Mouse (Mus musculus) CH12.LX (cell line): ENCODE measurements at regions not wholly inside any gene's neighbourhood (a gene's known extent, or its start where the extent isn't known, plus 50 kb on each side); places are given as distances from the start of the nearest gene placed in this dataset.

Experiments
- DNase-seq: peaks from one replicate; pipeline ENCODE4 v3.0.0-alpha.2; 2013; ENCODE audit errors: extremely low read depth
- H3K27ac ChIP-seq: 2 replicates; pipeline ENCODE4 v1.5.1; 2012; ENCODE audit warnings: low read depth, mild to moderate bottlenecking, control low read depth, moderate library complexity; ENCODE audit not compliant: insufficient read depth
- H3K27me3 ChIP-seq: replicated peaks from 2 replicates; pipeline ENCODE3; 2012; ENCODE audit warnings: inconsistent platforms
- H3K36me3 ChIP-seq, 2 experiments: replicated peaks in 1 of 2; 2 replicates each; pipeline versions ENCODE3 to v1.6.1; 2012; ENCODE audit warnings: inconsistent platforms in 1 of 2, low read length in 1 of 2, mild to moderate bottlenecking in 1 of 2, mixed read lengths in 1 of 2, moderate library complexity in 1 of 2; ENCODE audit not compliant: control insufficient read depth in 1 of 2, insufficient read depth in 1 of 2
- H3K4me1 ChIP-seq, 2 experiments: 2 replicates each; pipeline ENCODE4 v1.6.1; 2012; ENCODE audit warnings: inconsistent platforms in 1 of 2, moderate library complexity in 1 of 2; ENCODE audit not compliant: insufficient read depth in 2 of 2, control insufficient read depth in 1 of 2
- H3K4me2 ChIP-seq: 2 replicates; pipeline ENCODE4 v1.6.1; 2012; ENCODE audit warnings: low read depth, mild to moderate bottlenecking, control low read depth; ENCODE audit not compliant: poor library complexity, insufficient read depth, severe bottlenecking
- H3K4me3 ChIP-seq, 3 experiments: fragments of 150-350 bp in 1 of 3; sonication (generic) in 1 of 3; replicated peaks in 1 of 3; 2 replicates each; pipeline versions ENCODE3 to v1.5.1; 2011 to 2012; ENCODE audit warnings: low read depth in 2 of 3, low read length in 2 of 3, mild to moderate bottlenecking in 2 of 3, moderate library complexity in 2 of 3, control low read depth in 1 of 3, improper control_type of control experiment in 1 of 3, inconsistent platforms in 1 of 3, mixed read lengths in 1 of 3; ENCODE audit not compliant: poor library complexity in 1 of 3
- H3K79me2 ChIP-seq: replicated peaks from 2 replicates; pipeline ENCODE4 v1.6.1; 2012; ENCODE audit warnings: mild to moderate bottlenecking, moderate library complexity; ENCODE audit not compliant: control insufficient read depth, poor library complexity, insufficient read depth, severe bottlenecking; ENCODE audit errors: extremely low read depth
- H3K9ac ChIP-seq: 2 replicates; pipeline ENCODE4 v1.6.1; 2012; ENCODE audit warnings: low read depth, mild to moderate bottlenecking, control low read depth, moderate library complexity; ENCODE audit not compliant: insufficient read depth
- H3K9me3 ChIP-seq: replicated peaks from 2 replicates; pipeline ENCODE3; 2012; ENCODE audit warnings: low read length, inconsistent platforms, mixed read lengths
- BHLHE40 ChIP-seq: IDR thresholded peaks from 2 replicates; pipeline ENCODE4 v1.6.1; 2011; ENCODE audit warnings: mild to moderate bottlenecking, low read depth, low read length, improper control_type of control experiment
- CHD2 ChIP-seq: IDR thresholded peaks from 2 replicates; pipeline ENCODE4 v1.6.1; 2011; ENCODE audit warnings: low read length, improper control_type of control experiment
- E2F4 ChIP-seq: IDR thresholded peaks from 2 replicates; pipeline ENCODE4 v1.6.1; 2011; ENCODE audit warnings: low read depth, low read length, improper control_type of control experiment; ENCODE audit not compliant: insufficient replicate concordance
- ELF1 ChIP-seq: IDR thresholded peaks from 2 replicates; pipeline ENCODE4 v1.6.1; 2014; ENCODE audit warnings: low read depth, mild to moderate bottlenecking, inconsistent platforms, low read length, improper control_type of control experiment
- EP300 ChIP-seq: IDR thresholded peaks from 2 replicates; pipeline ENCODE4 v1.6.1; 2011; ENCODE audit warnings: low read length, improper control_type of control experiment
- GABPA ChIP-seq: IDR thresholded peaks from 2 replicates; pipeline ENCODE4 v1.6.1; 2012; ENCODE audit warnings: low read depth, low read length, improper control_type of control experiment, inconsistent platforms; ENCODE audit not compliant: insufficient replicate concordance
- HCFC1 ChIP-seq: IDR thresholded peaks from 2 replicates; pipeline ENCODE4 v1.6.1; 2012; ENCODE audit warnings: low read depth, mild to moderate bottlenecking, inconsistent platforms, low read length, improper control_type of control experiment
- JUN ChIP-seq: IDR thresholded peaks from 2 replicates; pipeline ENCODE4 v1.6.1; 2011; ENCODE audit warnings: low read depth, mild to moderate bottlenecking, low read length, improper control_type of control experiment, moderate library complexity; ENCODE audit not compliant: insufficient read depth
- JUND ChIP-seq: conservative IDR thresholded peaks from 2 replicates; pipeline ENCODE4 v1.6.1; 2011; ENCODE audit warnings: low read depth, low read length, improper control_type of control experiment
- MAZ ChIP-seq: IDR thresholded peaks from 2 replicates; pipeline ENCODE4 v1.6.1; 2012; ENCODE audit warnings: low read depth, mild to moderate bottlenecking, inconsistent platforms, low read length, improper control_type of control experiment, moderate library complexity
- MEF2A ChIP-seq: IDR thresholded peaks from 2 replicates; pipeline ENCODE4 v1.6.1; 2014; ENCODE audit warnings: low read depth, mild to moderate bottlenecking, inconsistent platforms, low read length, improper control_type of control experiment, borderline replicate concordance
- NELFE ChIP-seq: IDR thresholded peaks from 2 replicates; pipeline ENCODE4 v1.6.1; 2011; ENCODE audit warnings: low read depth, low read length, improper control_type of control experiment
- NRF1 ChIP-seq: IDR thresholded peaks from 2 replicates; pipeline ENCODE4 v1.6.1; 2014; ENCODE audit warnings: low read depth, mild to moderate bottlenecking, inconsistent platforms, low read length, improper control_type of control experiment, moderate library complexity
- RAD21 ChIP-seq: IDR thresholded peaks from 2 replicates; pipeline ENCODE4 v1.6.1; 2011; ENCODE audit warnings: low read depth, mild to moderate bottlenecking, low read length, improper control_type of control experiment, moderate library complexity
- SIN3A ChIP-seq: IDR thresholded peaks from 2 replicates; pipeline ENCODE4 v1.6.1; 2012; ENCODE audit warnings: low read length, improper control_type of control experiment, inconsistent platforms
- UBTF ChIP-seq: IDR thresholded peaks from 2 replicates; pipeline ENCODE4 v1.6.1; 2012; ENCODE audit warnings: low read depth, mild to moderate bottlenecking, inconsistent platforms, low read length, improper control_type of control experiment, moderate library complexity
- USF2 ChIP-seq: conservative IDR thresholded peaks from 2 replicates; pipeline ENCODE4 v1.6.1; 2011; ENCODE audit warnings: low read depth, low read length, improper control_type of control experiment
- ZNF384 ChIP-seq: IDR thresholded peaks from 2 replicates; pipeline ENCODE4 v1.6.1; 2012; ENCODE audit warnings: low read depth, low read length, improper control_type of control experiment, inconsistent platforms
- dilution Hi-C: fragments of 300-500 bp; cut with MboI; formaldehyde crosslinking; loops from 2 replicates; pipeline ENCODE4 v1.14.3; 2020; ENCODE audit warnings: low sequenced_read_pairs; ENCODE audit not compliant: extremely low pct_unique_long_range_greater_than_20kb, extremely low pct_ligation_motif_present
- in situ Hi-C: fragments of 300-500 bp; cut with MboI; formaldehyde crosslinking; loops from 3 replicates; pipeline ENCODE4 v1.14.3; 2019; ENCODE audit warnings: low sequenced_read_pairs, low pct_ligation_motif_present, low pct_unique_long_range_greater_than_20kb, mixed read lengths

DNA sequence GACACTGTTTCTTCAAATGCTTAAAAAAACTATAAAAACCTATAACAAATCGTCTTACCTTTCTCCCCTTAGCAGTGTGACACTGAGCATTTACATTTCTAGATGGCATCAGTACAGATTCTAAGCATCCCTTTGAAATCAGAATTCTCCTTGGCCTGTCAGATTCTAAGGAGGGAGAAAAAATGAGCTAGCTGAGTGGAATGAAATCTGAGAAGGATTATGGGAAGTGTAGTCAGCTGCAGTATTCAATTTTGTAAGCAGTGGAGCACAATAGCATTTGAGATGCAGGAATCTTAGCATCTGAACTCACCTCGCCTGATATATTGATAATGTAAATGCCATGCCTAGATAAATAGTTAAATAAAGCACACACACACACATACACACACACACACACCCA lies 240.4 kb upstream of the C030005K15Rik start:
- no peak overlapping the region for H3K4me3 ChIP-seq
- no peak overlapping the region for H3K27ac ChIP-seq
- dilution Hi-C loops (no loop called here), in situ Hi-C loops (no loop called here)
- H3K79me2 ChIP-seq: no peaks in the 10 kb centered on the region
- no peak overlapping the region for H3K4me2 ChIP-seq
- no peak overlapping the region for H3K9ac ChIP-seq
- H3K36me3 ChIP-seq: no peaks in the 10 kb centered on the region
- no peak for DNase-seq
- TF ChIP-seq EP300: no peak
- no peaks in the 10 kb centered on the region for H3K9me3 ChIP-seq
- no peaks in the 10 kb centered on the region for H3K4me1 ChIP-seq
- H3K27me3 ChIP-seq: no peaks in the 10 kb centered on the region

DNA sequence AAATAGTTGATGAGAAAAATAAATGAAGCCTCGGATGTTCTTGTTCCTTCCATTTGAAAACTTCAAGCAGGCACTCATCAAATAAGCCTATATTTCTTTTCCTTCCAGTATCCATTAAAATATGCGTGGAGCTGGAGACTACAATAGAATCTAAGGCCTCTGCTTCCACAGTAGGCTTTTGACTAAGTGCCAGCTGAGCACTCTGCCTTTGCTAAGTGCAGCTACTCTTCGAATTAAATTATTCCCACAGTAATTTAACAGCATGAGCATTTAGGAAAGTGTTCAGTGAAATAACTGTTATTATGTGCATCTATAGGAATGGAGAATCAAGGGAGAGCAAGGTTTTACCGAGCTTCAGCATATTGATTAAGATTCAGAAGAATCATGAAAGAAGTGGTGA lies 280.5 kb upstream of the C030005K15Rik start:
- Histone ChIP-seq H3K36me3 (no peaks in the 10 kb centered on the region), H3K9ac (no peak overlapping the region), H3K4me1 (no peaks in the 10 kb centered on the region), H3K27ac (no peak overlapping the region), H3K4me2 (no peak overlapping the region), H3K79me2 (no peaks in the 10 kb centered on the region), H3K4me3 (no peak overlapping the region), H3K9me3 (no peaks in the 10 kb centered on the region), H3K27me3 (no peaks in the 10 kb centered on the region)
- no peak for DNase-seq
- dilution Hi-C loops: no loop called here
- in situ Hi-C loops: no loop called here
- no peak for TF ChIP-seq BHLHE40
- no peak for TF ChIP-seq JUND
- no peak for TF ChIP-seq GABPA
- no peak for TF ChIP-seq HCFC1
- no peak for TF ChIP-seq USF2
- no peak for TF ChIP-seq SIN3A
- TF ChIP-seq CHD2: no peak
- no peak for TF ChIP-seq RAD21
- no peak for TF ChIP-seq E2F4
- TF ChIP-seq JUN: no peak
- no peak for TF ChIP-seq ZNF384
- no peak for TF ChIP-seq MAZ
- TF ChIP-seq UBTF: no peak
- TF ChIP-seq NELFE: no peak

DNA sequence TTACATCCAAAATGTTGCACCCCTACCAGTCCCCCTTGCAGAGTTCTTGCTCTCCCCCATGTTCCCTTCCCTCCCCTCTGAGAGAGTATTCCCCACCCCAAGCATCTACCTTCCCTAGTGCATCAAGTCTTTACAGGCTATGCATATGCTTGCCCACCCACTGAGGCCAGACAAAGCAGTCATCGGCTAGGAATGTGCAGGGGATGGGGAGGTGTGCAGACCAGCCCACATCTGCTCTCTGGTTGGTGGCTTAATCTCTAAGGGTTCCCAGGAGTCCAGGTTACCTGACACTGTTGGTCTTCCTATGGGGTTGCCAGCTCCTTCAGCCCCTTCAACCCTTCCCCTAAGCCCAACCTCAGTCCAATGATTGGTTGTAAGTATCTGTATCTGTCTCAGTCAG lies 281.8 kb upstream of the C030005K15Rik start:
- no peak overlapping the region for H3K4me3 ChIP-seq
- no peaks in the 10 kb centered on the region for H3K36me3 ChIP-seq
- dilution Hi-C loops: no loop called here
- no peak for DNase-seq
- no peak overlapping the region for H3K4me2 ChIP-seq
- H3K4me1 ChIP-seq: no peaks in the 10 kb centered on the region
- H3K27me3 ChIP-seq: no peaks in the 10 kb centered on the region
- in situ Hi-C loops: no loop called here
- no peak overlapping the region for H3K9ac ChIP-seq
- H3K79me2 ChIP-seq: no peaks in the 10 kb centered on the region
- H3K27ac ChIP-seq: no peak overlapping the region
- TF ChIP-seq JUN (no peak), NRF1 (no peak), ELF1 (no peak), MEF2A (no peak), ZNF384 (no peak)
- no peaks in the 10 kb centered on the region for H3K9me3 ChIP-seq
